Mouse (Mus musculus) cortical plate, adult 2 months (tissue): ENCODE data around the gene Golt1a. TPM values are rescaled to one million over a fixed set of nuclear protein-coding genes. Genes with fewer than 3 reads are reported as not detected.
A peak's percentile ranks its signal among the peaks of the same experiment; 100 is the strongest.
"Not testable (repeated sequence)": the region's sequence is repeated elsewhere in the genome, so short reads cannot be mapped to it uniquely, and the experiment has no call there.

ENCODE experiments used
- H3K27ac ChIP-seq: fragments of 200-500 bp; 2 replicates; pipeline ENCODE4 v1.5.1; 2012; ENCODE audit warnings: low read length, control low read depth, inconsistent platforms; ENCODE audit not compliant: insufficient read depth
- H3K4me1 ChIP-seq: fragments of 200-500 bp; 2 replicates; pipeline ENCODE4 v1.6.1; 2011; ENCODE audit warnings: low read length; ENCODE audit not compliant: control insufficient read depth, insufficient read depth
- H3K4me3 ChIP-seq: fragments of 200-500 bp; 2 replicates; pipeline ENCODE4 v1.5.1; 2011; ENCODE audit warnings: mild to moderate bottlenecking, low read length, control low read depth; ENCODE audit not compliant: insufficient read depth
- CTCF ChIP-seq: fragments of 200-500 bp; IDR thresholded peaks from 2 replicates; pipeline ENCODE4 v1.5.1; 2011; ENCODE audit warnings: mild to moderate bottlenecking, control low read depth, low read length; ENCODE audit not compliant: insufficient read depth; ENCODE audit errors: extremely low read depth
- POLR2A ChIP-seq: fragments of 200-500 bp; IDR thresholded peaks from 2 replicates; pipeline ENCODE4 v1.6.1; 2011; ENCODE audit warnings: mild to moderate bottlenecking, low read length, control low read depth; ENCODE audit not compliant: insufficient read depth; ENCODE audit errors: extremely low read depth
- polyA plus RNA-seq: library from polyadenylated mRNA; depleted of rRNA; stranded (reverse); fragments of >200 nt; gene quantifications from 2 replicates; pipeline ENCODE4 v1.2.3, GENCODE M21; 2012

Gene Golt1a
- polyA plus RNA-seq, 1 experiment, result 0.56 TPM

- TF ChIP-seq CTCF, result no peak
- TF ChIP-seq POLR2A, result no peak
- Histone ChIP-seq H3K4me1 (no peaks in the 10 kb centered on the region), H3K27ac (no peak within 1 kb of the TSS), H3K4me3 (no peak within 1 kb of the TSS)
These were observed 11.8 kb downstream of the Golt1a start, which contains the start of gene Kiss1 for GRCm38 (mm10) chr1:133321267-133321925. Gene Kiss1, plus strand, starts transcription at chr1:133321875.

DNA sequence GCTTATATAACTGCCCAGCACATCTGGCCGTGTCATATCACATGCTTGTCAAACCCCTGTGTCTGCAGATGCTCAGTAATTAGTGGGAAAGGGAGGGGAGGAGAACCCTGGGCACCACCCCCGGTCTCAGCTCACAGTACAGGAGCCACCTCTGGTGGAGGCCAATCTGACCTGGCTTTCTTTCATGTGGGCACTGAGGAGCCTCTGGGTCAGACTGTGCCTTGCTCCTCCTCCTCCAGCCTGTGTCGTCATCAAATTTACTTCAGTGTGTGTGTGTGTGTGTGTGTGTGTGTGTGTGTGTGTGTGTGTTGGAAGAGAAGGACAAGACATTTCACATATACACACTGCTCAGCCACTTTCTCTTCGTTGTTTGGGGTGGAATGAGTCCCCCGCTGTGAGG lies 13.7 kb downstream of the Golt1a start:
- TF ChIP-seq POLR2A (no peak), CTCF (no peak)
- Histone ChIP-seq H3K4me3 (no peak overlapping the region), H3K4me1 (no peaks in the 10 kb centered on the region), H3K27ac (no peak overlapping the region)

- TF ChIP-seq CTCF (no peak), POLR2A (no peak)
- no peak overlapping the region for H3K4me3 ChIP-seq
- peaks cover 2% of the 10 kb centered on the region for H3K4me1 ChIP-seq
- H3K27ac ChIP-seq, result no peak overlapping the region
These were observed 16.4 kb downstream of the Golt1a start for GRCm38 (mm10) chr1:133325951-133326350.

DNA sequence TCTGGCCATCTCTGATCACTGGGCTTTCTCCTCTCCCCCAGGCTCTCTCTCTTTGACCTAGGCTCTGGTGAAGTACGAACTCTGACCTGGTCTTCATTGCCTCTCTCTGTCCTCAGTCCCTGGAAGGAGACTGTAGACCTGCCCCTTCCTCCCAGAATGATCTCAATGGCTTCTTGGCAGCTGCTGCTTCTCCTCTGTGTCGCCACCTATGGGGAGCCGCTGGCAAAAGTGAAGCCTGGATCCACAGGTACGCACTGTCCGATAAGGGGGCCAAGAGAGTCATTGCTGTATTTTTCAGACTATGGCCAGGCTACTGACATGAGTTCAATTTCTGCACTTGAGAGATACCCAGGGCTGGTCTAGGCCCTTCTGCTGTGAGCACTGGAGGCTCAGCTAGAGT lies 17.5 kb downstream of the Golt1a start:
- Histone ChIP-seq H3K4me3 (no peak overlapping the region), H3K27ac (no peak overlapping the region), H3K4me1 (peaks cover 6% of the 10 kb centered on the region)
- TF ChIP-seq POLR2A (no peak), CTCF (no peak)

DNA sequence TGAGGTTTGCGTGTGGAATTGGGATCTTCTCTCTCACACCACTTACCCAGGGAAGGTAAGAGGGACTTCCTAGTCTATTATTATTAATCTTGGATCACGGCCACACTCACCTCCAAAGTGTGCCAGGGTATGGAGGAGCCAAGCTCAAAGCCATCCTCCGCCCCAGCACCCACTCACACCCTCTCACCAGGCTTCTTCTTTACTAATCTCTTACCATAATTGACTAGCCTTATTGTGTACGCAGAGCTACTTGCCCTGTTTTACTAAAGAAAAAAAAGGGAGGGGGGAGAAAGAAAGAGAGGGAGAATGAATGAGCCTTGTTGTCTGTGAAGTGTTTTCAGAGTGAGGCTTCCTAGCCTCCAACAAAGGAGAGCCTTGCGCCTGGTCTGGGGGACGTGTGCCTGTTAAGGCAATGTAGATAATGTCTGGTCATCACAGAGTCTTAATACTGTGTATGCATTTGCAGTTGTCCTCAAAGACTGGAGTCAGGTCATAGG lies 18.7 kb downstream of the Golt1a start:
- Histone ChIP-seq H3K27ac (no peak overlapping the region), H3K4me3 (no peak overlapping the region), H3K4me1 (peaks cover 11% of the 10 kb centered on the region)
- TF ChIP-seq POLR2A (no peak), CTCF (no peak)

GRCm38 (mm10) chr1:133328896-133329637 lies 19.5 kb downstream of the Golt1a start:
- peaks cover 11% of the 10 kb centered on the region for H3K4me1 ChIP-seq
- no peak overlapping the region for H3K4me3 ChIP-seq
- H3K27ac ChIP-seq, result no peak overlapping the region
- TF ChIP-seq CTCF, result no peak
- TF ChIP-seq POLR2A, result no peak

- no peak overlapping the region for H3K27ac ChIP-seq
- TF ChIP-seq CTCF (no peak), POLR2A (no peak)
- no peak overlapping the region for H3K4me3 ChIP-seq
- H3K4me1 ChIP-seq, result peaks cover 11% of the 10 kb centered on the region
These were observed 20.0 kb downstream of the Golt1a start for GRCm38 (mm10) chr1:133329638-133329964.

- TF ChIP-seq POLR2A (no peak), CTCF (no peak)
- H3K4me1 ChIP-seq, result peaks cover 11% of the 10 kb centered on the region
- H3K27ac ChIP-seq, result no peak overlapping the region
- H3K4me3 ChIP-seq, result no peak overlapping the region
These were observed 21.5 kb downstream of the Golt1a start for GRCm38 (mm10) chr1:133331142-133331541.

DNA sequence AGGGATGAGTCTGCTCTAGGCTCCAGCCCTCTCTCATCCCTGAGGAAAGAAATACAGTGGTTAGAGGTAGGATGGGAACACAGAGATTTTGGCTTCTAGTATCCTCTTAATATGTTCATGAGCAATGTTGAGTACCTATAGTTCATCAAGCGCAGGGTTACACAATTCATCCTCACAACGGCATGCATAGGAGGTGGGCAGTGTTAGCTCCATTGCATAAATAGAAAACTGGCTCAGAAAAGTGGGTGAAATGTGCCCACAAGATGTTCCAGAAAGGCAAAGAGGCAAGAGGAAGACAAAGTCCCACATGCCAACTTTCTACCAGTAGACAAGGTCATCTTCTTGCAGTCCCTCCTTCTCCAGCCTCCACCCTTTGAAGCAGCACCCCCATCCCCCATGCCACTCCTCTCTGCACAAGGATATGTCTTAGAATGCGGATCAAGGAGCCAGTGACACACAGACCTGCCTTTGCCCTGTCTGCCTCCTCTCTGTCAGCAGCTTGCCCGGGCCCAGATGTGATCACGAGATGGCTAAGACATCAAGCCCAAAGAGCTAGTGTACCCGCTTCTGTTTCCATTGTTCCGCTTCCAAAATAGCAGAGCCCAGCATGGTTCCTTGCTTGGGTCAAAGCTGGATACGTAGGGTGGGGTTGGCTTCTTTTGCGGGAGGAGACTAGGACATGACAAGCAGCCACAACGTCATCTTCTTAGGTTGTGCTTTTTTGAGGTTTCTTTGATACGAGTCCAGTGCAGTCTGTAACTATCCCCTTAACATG lies 23.2 kb downstream of the Golt1a start:
- Histone ChIP-seq H3K4me1 (peaks cover 11% of the 10 kb centered on the region), H3K4me3 (no peak overlapping the region), H3K27ac (peak overlapping the region; percentile 82)
- no peak for TF ChIP-seq CTCF
- no peak for TF ChIP-seq POLR2A

DNA sequence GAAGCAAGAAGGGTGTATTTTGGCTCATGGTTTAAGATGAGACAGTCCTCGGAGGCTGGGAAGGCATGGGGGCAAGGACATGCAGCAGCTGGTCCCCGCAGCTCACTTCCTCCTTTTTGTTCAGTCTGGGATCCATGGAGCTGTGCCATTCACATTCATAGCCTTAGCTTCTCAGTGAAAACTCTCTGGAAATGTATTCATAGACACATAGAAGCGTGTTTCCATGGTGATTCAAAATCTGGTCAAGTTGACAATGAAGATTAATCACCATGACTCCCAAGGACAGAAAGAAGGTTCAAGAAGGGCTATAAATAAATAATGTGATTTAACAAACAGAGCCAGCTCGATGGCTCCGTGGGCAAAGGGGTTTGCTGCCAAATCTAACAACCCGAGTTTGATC lies 24.3 kb downstream of the Golt1a start:
- H3K27ac ChIP-seq, result no peak overlapping the region
- TF ChIP-seq CTCF, result no peak
- peaks cover 11% of the 10 kb centered on the region for H3K4me1 ChIP-seq
- H3K4me3 ChIP-seq, result no peak overlapping the region

DNA sequence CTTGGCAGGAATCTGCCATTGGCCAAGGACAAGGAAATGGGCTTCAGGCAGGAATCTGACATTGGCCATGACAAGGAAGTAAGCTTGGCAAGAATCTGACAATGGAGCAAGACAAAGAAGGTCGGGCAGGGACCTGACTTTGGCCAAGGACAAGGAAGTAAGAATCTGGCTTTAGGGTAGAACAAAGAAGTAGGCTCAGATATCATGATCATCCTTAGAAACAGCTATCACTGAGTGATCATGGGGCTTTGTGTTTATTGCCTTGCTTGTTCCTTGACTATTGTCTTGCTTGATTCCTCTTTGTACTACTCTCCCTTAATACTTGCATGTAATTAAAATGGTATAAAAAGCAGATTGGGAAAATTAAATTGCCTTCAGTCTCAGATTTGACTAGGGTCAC lies 30.8 kb downstream of the Golt1a start:
- H3K4me1 ChIP-seq, H3K27ac ChIP-seq, H3K4me3 ChIP-seq: not testable (repeated sequence)
